Mouse (Mus musculus) liver, embryonic 11.5 days (tissue): Measurements from ENCODE around the gene Galns. TPM values are rescaled to one million over a fixed set of nuclear protein-coding genes. Genes with fewer than 3 reads are reported as not detected.

ENCODE experiments used
- ATAC-seq: fragments of 200-750 bp; cut with Nextera tagmentation; replicated peaks from 2 replicates; pipeline ENCODE4 v1.8.0; 2017; ENCODE audit warnings: moderate number of reproducible peaks, mild to moderate bottlenecking, moderate TSS enrichment, moderate library complexity; ENCODE audit not compliant: low FRiP score
- DNase-seq: peaks from one replicate; pipeline ENCODE4 v3.0.0-alpha.2; 2017; ENCODE audit warnings: low spot score
- H3K27ac ChIP-seq: fragments of 300-500 bp; sonication (generic); 2 replicates; pipeline ENCODE4 v1.5.1; 2014; ENCODE audit warnings: mild to moderate bottlenecking, low read depth, low read length, control low read depth
- H3K27me3 ChIP-seq: fragments of 300-500 bp; sonication (generic); replicated peaks from 2 replicates; pipeline ENCODE4 v1.6.1; 2014; ENCODE audit warnings: low read length, mixed read lengths; ENCODE audit not compliant: control insufficient read depth, insufficient read depth
- H3K36me3 ChIP-seq: fragments of 300-500 bp; sonication (generic); 2 replicates; pipeline ENCODE4 v1.6.1; 2014; ENCODE audit warnings: mild to moderate bottlenecking, low read length, moderate library complexity, mixed read lengths; ENCODE audit not compliant: control insufficient read depth, insufficient read depth
- H3K4me1 ChIP-seq: fragments of 300-500 bp; sonication (generic); replicated peaks from 2 replicates; pipeline ENCODE4 v1.6.1; 2014; ENCODE audit warnings: low read length, mixed read lengths; ENCODE audit not compliant: control insufficient read depth, insufficient read depth
- H3K4me2 ChIP-seq: fragments of 300-500 bp; sonication (generic); 2 replicates; pipeline ENCODE4 v1.6.1; 2014; ENCODE audit warnings: mild to moderate bottlenecking, control low read depth, moderate library complexity
- H3K4me3 ChIP-seq: fragments of 300-500 bp; sonication (generic); 2 replicates; pipeline ENCODE4 v1.5.1; 2014; ENCODE audit warnings: low read depth, low read length, control low read depth
- H3K9ac ChIP-seq: fragments of 300-500 bp; sonication (generic); 2 replicates; pipeline ENCODE4 v1.6.1; 2014; ENCODE audit warnings: low read depth, low read length, control low read depth
- H3K9me3 ChIP-seq: fragments of 300-500 bp; sonication (generic); 2 replicates; pipeline ENCODE4 v1.6.1; 2016; ENCODE audit warnings: low read length, inconsistent platforms, mixed read lengths; ENCODE audit not compliant: control insufficient read depth
- WGBS: fragments of 180-500 bp; shearing (Covaris S2); extraction: QIAGEN DNeasy Blood & Tissue Kit; methylation state at CpG from one replicate; pipeline ENCODE4 v1.1.7; 2014; 5-methylcytosine and 5-hydroxymethylcytosine counted together
- polyA plus RNA-seq: library from polyadenylated mRNA; unstranded; fragments of >200 nt; fragmentation: Nextera tagmentation; extraction: Ambion mirVana; gene quantifications from 2 replicates; pipeline ENCODE4 v1.2.1, GENCODE M21; 2014

Galns gene
- polyA plus RNA-seq, 1 experiment from 2014 or later = 6.6 TPM

GRCm38 (mm10) chr8:122610612-122611277 lies 518 bp downstream of the Galns start:
- Histone ChIP-seq H3K27me3 (no peaks in the 10 kb centered on the region), H3K9ac (peak overlapping the region; percentile 74), H3K4me1 (peaks cover 11% of the 10 kb centered on the region), H3K36me3 (no peaks in the 10 kb centered on the region), H3K27ac (peak overlapping the region; percentile 26; the same call in 1 of the 2 replicates), H3K9me3 (no peaks in the 10 kb centered on the region), H3K4me2 (peak overlapping the region; percentile 88), H3K4me3 (peak overlapping the region; percentile 69)
- DNase-seq (no peak), ATAC-seq (no peak; the same call in 1 of the 2 replicates)
- WGBS = 6% methylated on average over 20 of the region's 20 CpGs

- DNase-seq = no peak
- H3K9me3 ChIP-seq = no peaks in the 10 kb centered on the region
- no peaks in the 10 kb centered on the region for H3K36me3 ChIP-seq
- no peak overlapping the region for H3K4me3 ChIP-seq
- H3K27ac ChIP-seq = no peak overlapping the region
- ATAC-seq = no peak
- H3K4me1 ChIP-seq = peaks cover 11% of the 10 kb centered on the region
- no peak overlapping the region for H3K9ac ChIP-seq
- WGBS = 70% methylated on average over 4 of the region's 4 CpGs
- H3K27me3 ChIP-seq = no peaks in the 10 kb centered on the region
- H3K4me2 ChIP-seq = peak overlapping the region; percentile 88
These were observed 1.1 kb downstream of the Galns start for GRCm38 (mm10) chr8:122610209-122610608.

GRCm38 (mm10) chr8:122606810-122607209 lies 4.5 kb downstream of the Galns start:
- peaks cover 4% of the 10 kb centered on the region for H3K4me1 ChIP-seq
- ATAC-seq (no peak), DNase-seq (no peak)
- WGBS = 88% methylated on average over 11 of the region's 12 CpGs
- H3K4me2 ChIP-seq = no peak overlapping the region
- no peak overlapping the region for H3K4me3 ChIP-seq
- H3K9ac ChIP-seq = no peak overlapping the region
- no peaks in the 10 kb centered on the region for H3K36me3 ChIP-seq
- no peaks in the 10 kb centered on the region for H3K27me3 ChIP-seq
- H3K27ac ChIP-seq = no peak overlapping the region
- no peaks in the 10 kb centered on the region for H3K9me3 ChIP-seq

GRCm38 (mm10) chr8:122605367-122605766 lies 5.9 kb downstream of the Galns start:
- no peaks in the 10 kb centered on the region for H3K36me3 ChIP-seq
- WGBS = 77% methylated on average over 4 of the region's 4 CpGs
- DNase-seq (no peak), ATAC-seq (no peak)
- H3K4me1 ChIP-seq = no peaks in the 10 kb centered on the region
- no peaks in the 10 kb centered on the region for H3K27me3 ChIP-seq
- no peak overlapping the region for H3K4me2 ChIP-seq
- H3K27ac ChIP-seq = no peak overlapping the region
- H3K9me3 ChIP-seq = no peaks in the 10 kb centered on the region
- no peak overlapping the region for H3K9ac ChIP-seq
- no peak overlapping the region for H3K4me3 ChIP-seq

GRCm38 (mm10) chr8:122604640-122605039 lies 6.6 kb downstream of the Galns start:
- Histone ChIP-seq H3K27ac (no peak overlapping the region), H3K27me3 (no peaks in the 10 kb centered on the region), H3K36me3 (no peaks in the 10 kb centered on the region), H3K9me3 (no peaks in the 10 kb centered on the region), H3K4me2 (no peak overlapping the region), H3K4me1 (no peaks in the 10 kb centered on the region), H3K4me3 (no peak overlapping the region), H3K9ac (no peak overlapping the region)
- WGBS = 57% methylated on average over 1 of the region's 1 CpGs
- DNase-seq = no peak
- ATAC-seq = no peak

- no peaks in the 10 kb centered on the region for H3K4me1 ChIP-seq
- no peak overlapping the region for H3K4me3 ChIP-seq
- 92% methylated on average over 9 of the region's 9 CpGs for WGBS
- no peaks in the 10 kb centered on the region for H3K27me3 ChIP-seq
- DNase-seq = no peak
- H3K9ac ChIP-seq = no peak overlapping the region
- ATAC-seq = no peak
- H3K9me3 ChIP-seq = no peaks in the 10 kb centered on the region
- no peak overlapping the region for H3K4me2 ChIP-seq
- no peaks in the 10 kb centered on the region for H3K36me3 ChIP-seq
- no peak overlapping the region for H3K27ac ChIP-seq
These were observed 10.6 kb downstream of the Galns start for GRCm38 (mm10) chr8:122600666-122601065.

GRCm38 (mm10) chr8:122596031-122596430 lies 15.2 kb downstream of the Galns start:
- DNase-seq (no peak), ATAC-seq (no peak)
- Histone ChIP-seq H3K9ac (no peak overlapping the region), H3K27me3 (no peaks in the 10 kb centered on the region), H3K4me3 (no peak overlapping the region), H3K4me1 (peaks cover 15% of the 10 kb centered on the region), H3K36me3 (no peaks in the 10 kb centered on the region), H3K27ac (no peak overlapping the region), H3K4me2 (no peak overlapping the region), H3K9me3 (no peaks in the 10 kb centered on the region)
- WGBS = 50% methylated on average over 4 of the region's 4 CpGs

- Histone ChIP-seq H3K36me3 (no peaks in the 10 kb centered on the region), H3K4me1 (peaks cover 15% of the 10 kb centered on the region), H3K4me2 (0 out of 2 replicates have a peak overlapping the region, but pooled peaks have one; percentile 22), H3K4me3 (no peak overlapping the region), H3K27ac (peak overlapping the region; percentile 16; the same call in 1 of the 2 replicates), H3K9ac (no peak overlapping the region), H3K9me3 (no peaks in the 10 kb centered on the region), H3K27me3 (no peaks in the 10 kb centered on the region)
- ATAC-seq = no peak
- no peak for DNase-seq
- 70% methylated on average over 19 of the region's 19 CpGs for WGBS
These were observed 17.3 kb downstream of the Galns start for GRCm38 (mm10) chr8:122593783-122594507.
